Mouse (Mus musculus) cerebellum, postnatal 14 days (tissue): ENCODE measurements at regions not wholly inside any gene's neighbourhood (a gene's known extent, or its start where the extent isn't known, plus 50 kb on each side); places are given as distances from the start of the nearest gene placed in this dataset.
"Not testable (repeated sequence)": the region's sequence is repeated elsewhere in the genome, so short reads cannot be mapped to it uniquely, and the experiment has no call there.

Experiments used
- DNase-seq, 2 experiments: peaks; one replicate each; pipeline ENCODE4 v3.0.0; 2021; ENCODE audit warnings: mixed read lengths in 2 of 2

GRCm38 (mm10) chr12:112299089-112299488 lies 153.1 kb downstream of the Kif26a start:
- DNase-seq = peak; percentile 22 to 30

- DNase-seq = peak; percentile 66 to 77
Observed at GRCm38 (mm10) chr12:112299603-112300002, 153.6 kb downstream of the Kif26a start.

- peak; percentile 42 to 50 for DNase-seq
Observed at GRCm38 (mm10) chr12:112300125-112300524, 154.1 kb downstream of the Kif26a start.

- no peak for DNase-seq
Observed at GRCm38 (mm10) chr12:112301411-112301891, 155.4 kb downstream of the Kif26a start.

GRCm38 (mm10) chr12:112301929-112302328 lies 155.9 kb downstream of the Kif26a start:
- no peak for DNase-seq

GRCm38 (mm10) chr12:112306208-112306607 lies 160.2 kb downstream of the Kif26a start:
- no peak for DNase-seq

- no peak for DNase-seq
Observed at GRCm38 (mm10) chr12:112308016-112308415, 162.0 kb downstream of the Kif26a start.

GRCm38 (mm10) chr12:112309096-112309495 lies 163.1 kb downstream of the Kif26a start:
- not testable (repeated sequence) for DNase-seq

- DNase-seq = peak; percentile 32 to 73
Observed at GRCm38 (mm10) chr12:112309781-112310180, 163.8 kb downstream of the Kif26a start.

GRCm38 (mm10) chr12:112310661-112311060 lies 164.7 kb downstream of the Kif26a start:
- no peak for DNase-seq

- no peak for DNase-seq
Observed at GRCm38 (mm10) chr12:112314781-112315180, 168.8 kb downstream of the Kif26a start.

GRCm38 (mm10) chr12:112317191-112317590 lies 171.2 kb downstream of the Kif26a start:
- no peak for DNase-seq

- no peak for DNase-seq
Observed at GRCm38 (mm10) chr12:112318461-112318860, 170.8 kb upstream of the A530016L24Rik start.

GRCm38 (mm10) chr12:112322196-112322595 lies 167.1 kb upstream of the A530016L24Rik start:
- no peak for DNase-seq

GRCm38 (mm10) chr12:112327411-112327810 lies 161.8 kb upstream of the A530016L24Rik start:
- no peak for DNase-seq

- DNase-seq = no peak
Observed at GRCm38 (mm10) chr12:112328809-112329575, 160.3 kb upstream of the A530016L24Rik start.

- DNase-seq = peak; percentile 61 to 70
Observed at GRCm38 (mm10) chr12:112329701-112330301, 159.4 kb upstream of the A530016L24Rik start.

GRCm38 (mm10) chr12:112330557-112330956 lies 158.7 kb upstream of the A530016L24Rik start:
- no peak for DNase-seq

GRCm38 (mm10) chr12:112331061-112331460 lies 158.2 kb upstream of the A530016L24Rik start:
- no peak for DNase-seq

GRCm38 (mm10) chr12:112333125-112334079 lies 155.8 kb upstream of the A530016L24Rik start:
- DNase-seq = no peak

- DNase-seq = peak; percentile 41 to 46
Observed at GRCm38 (mm10) chr12:112334106-112334855, 155.0 kb upstream of the A530016L24Rik start.

- no peak for DNase-seq
Observed at GRCm38 (mm10) chr12:112335641-112336040, 153.6 kb upstream of the A530016L24Rik start.
